Mouse (Mus musculus): ENCODE data around the gene Tfdp1.

The Tfdp1 gene

GRCm38 (mm10) chr8:13420970-13421369 is 82.4 kb downstream of the Tfdp1 start:
- no peak for DNase-seq (ENCODE audit: low read depth)

- DNase-seq (ENCODE audit: low read depth) = no peak
Measured at GRCm38 (mm10) chr8:13427351-13427750, 88.8 kb downstream of the Tfdp1 start.

Measured in induced T-regulatory cell, adult 2 months (primary cell).